Mouse (Mus musculus) bone marrow macrophage, adult 2 months (primary cell): Measurements from ENCODE around the gene Grap2.

Source experiments
- CTCF ChIP-seq: IDR thresholded peaks from 2 replicates; pipeline ENCODE4 v1.5.1; 2012; ENCODE audit warnings: low read depth, mild to moderate bottlenecking, low read length, moderate library complexity
- POLR2A ChIP-seq: IDR thresholded peaks from 2 replicates; pipeline ENCODE4 v1.6.1; 2012; ENCODE audit warnings: mild to moderate bottlenecking, low read depth, low read length, borderline replicate concordance

DNA sequence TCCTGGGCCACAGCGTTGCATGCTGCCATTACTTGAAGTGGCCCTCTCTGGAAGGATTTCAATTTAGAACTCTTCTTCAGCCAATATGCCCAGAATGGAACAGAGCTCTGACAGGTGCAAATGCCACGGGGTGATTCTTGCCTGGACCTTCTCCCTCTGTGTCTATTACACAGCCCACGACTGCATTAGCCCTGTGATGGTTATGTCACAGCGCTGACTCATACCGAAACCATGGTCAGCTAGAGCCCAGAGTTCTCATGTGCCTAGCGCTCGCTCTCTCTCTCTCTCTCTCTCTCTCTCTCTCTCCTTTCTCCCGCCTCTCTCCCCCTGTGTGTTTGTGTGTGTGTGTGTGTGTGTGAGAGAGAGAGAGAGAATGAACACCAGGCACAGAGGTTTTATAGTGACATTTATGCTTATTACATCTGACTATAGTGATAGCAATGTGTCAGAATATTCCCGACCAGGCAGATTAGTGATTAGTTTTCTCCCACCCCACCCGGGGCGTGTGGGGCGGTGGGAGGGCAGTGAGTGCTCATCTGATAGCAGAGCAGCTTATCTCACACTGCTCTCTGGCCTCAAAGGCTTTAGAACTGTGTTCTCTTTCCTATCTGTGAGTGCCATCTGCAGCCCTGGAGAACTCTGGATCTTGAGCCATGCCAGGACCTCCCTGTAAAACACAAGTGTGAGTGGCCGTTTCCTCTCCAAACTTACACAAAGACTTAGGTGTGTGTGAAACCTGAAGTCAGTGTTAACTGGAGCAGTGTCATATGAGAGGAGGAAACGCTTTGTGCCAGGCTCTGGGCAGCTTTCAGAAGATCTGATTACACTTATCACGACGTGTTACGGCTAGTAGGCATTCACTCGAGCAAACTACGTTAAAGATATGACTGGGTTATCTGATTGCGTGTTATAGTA, 10.4 kb downstream of the Grap2 start:
- no peak for TF ChIP-seq POLR2A
- no peak for TF ChIP-seq CTCF
